Mouse (Mus musculus) hindbrain, embryonic 15.5 days (tissue): ENCODE measurements around the gene Zan. TPM values are rescaled to one million over a fixed set of nuclear protein-coding genes. Genes with fewer than 3 reads are reported as not detected.

ENCODE experiments used
- ATAC-seq: fragments of 200-750 bp; cut with Nextera tagmentation; 2 replicates; pipeline ENCODE4 v1.8.0; 2017; ENCODE audit warnings: low read depth, moderate number of reproducible peaks, moderate TSS enrichment; ENCODE audit not compliant: low FRiP score
- H3K27ac ChIP-seq: fragments of 300-500 bp; sonication (generic); replicated peaks from 2 replicates; pipeline ENCODE4 v1.5.1; 2015; ENCODE audit warnings: mild to moderate bottlenecking, inconsistent platforms
- H3K27me3 ChIP-seq: fragments of 300-500 bp; sonication (generic); 2 replicates; pipeline ENCODE4 v1.6.1; 2015; ENCODE audit warnings: control low read depth, inconsistent platforms
- H3K36me3 ChIP-seq: fragments of 300-500 bp; sonication (generic); 2 replicates; pipeline ENCODE4 v1.6.1; 2015; ENCODE audit warnings: control low read depth, inconsistent platforms
- H3K4me1 ChIP-seq: fragments of 300-500 bp; sonication (generic); replicated peaks from 2 replicates; pipeline ENCODE4 v1.6.1; 2015; ENCODE audit warnings: control low read depth, inconsistent platforms
- H3K4me2 ChIP-seq: fragments of 300-500 bp; sonication (generic); 2 replicates; pipeline ENCODE4 v1.6.1; 2015; ENCODE audit warnings: moderate library complexity, mild to moderate bottlenecking, inconsistent platforms
- H3K4me3 ChIP-seq: fragments of 300-500 bp; sonication (generic); 2 replicates; pipeline ENCODE4 v1.5.1; 2015; ENCODE audit warnings: mild to moderate bottlenecking, inconsistent platforms
- H3K9ac ChIP-seq: fragments of 300-500 bp; sonication (generic); 2 replicates; pipeline ENCODE4 v1.6.1; 2015; ENCODE audit warnings: inconsistent platforms
- H3K9me3 ChIP-seq: fragments of 300-500 bp; sonication (generic); 2 replicates; pipeline ENCODE4 v1.6.1; 2016; ENCODE audit warnings: control low read depth, inconsistent platforms
- WGBS: fragments of 180-500 bp; shearing (Covaris S2); methylation state at CpG from one replicate; pipeline ENCODE4 v1.1.7; 2015; 5-methylcytosine and 5-hydroxymethylcytosine counted together
- polyA plus RNA-seq: library from polyadenylated mRNA; unstranded; fragments of >200 nt; fragmentation: Nextera tagmentation; extraction: Ambion mirVana; gene quantifications from 2 replicates; pipeline ENCODE4 v1.2.1, GENCODE M21; 2015

Gene Zan
- polyA plus RNA-seq, 1 experiment from 2014 or later = 0.18 TPM

DNA sequence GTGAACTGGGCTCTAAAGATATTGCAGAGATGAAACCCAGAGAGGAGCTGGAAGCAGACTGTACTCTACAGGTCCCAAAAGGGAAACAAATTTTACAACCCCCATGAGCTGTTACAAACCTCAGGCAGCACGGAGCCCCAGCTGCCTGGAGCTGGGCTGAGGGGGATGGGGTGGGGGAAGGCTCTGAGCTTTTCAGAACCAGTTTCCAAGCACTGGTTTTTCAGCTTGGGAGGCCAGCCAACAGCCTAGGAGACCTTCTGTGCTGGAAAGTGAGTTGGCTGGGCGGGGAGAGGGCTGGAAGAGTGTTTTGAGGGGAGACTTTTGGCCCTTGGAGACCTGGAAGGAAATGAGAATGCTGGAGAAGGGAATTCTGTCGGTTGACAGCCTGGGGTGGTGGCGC, 14.7 kb upstream of the Zan start:
- no peaks in the 10 kb centered on the region for H3K4me1 ChIP-seq
- no peaks in the 10 kb centered on the region for H3K36me3 ChIP-seq
- H3K27me3 ChIP-seq = no peaks in the 10 kb centered on the region
- H3K4me3 ChIP-seq = no peak overlapping the region
- no peak overlapping the region for H3K9ac ChIP-seq
- H3K27ac ChIP-seq = no peak overlapping the region
- no peaks in the 10 kb centered on the region for H3K9me3 ChIP-seq
- H3K4me2 ChIP-seq = no peak overlapping the region
- 58% methylated on average over 4 of the region's 4 CpGs for WGBS
- no peak for ATAC-seq

GRCm38 (mm10) chr5:137487616-137488015, 10.8 kb upstream of the Zan start:
- 92% methylated on average over 7 of the region's 7 CpGs for WGBS
- Histone ChIP-seq H3K4me1 (peaks cover 9% of the 10 kb centered on the region), H3K4me3 (no peak overlapping the region), H3K9me3 (no peaks in the 10 kb centered on the region), H3K36me3 (no peaks in the 10 kb centered on the region), H3K27ac (no peak overlapping the region), H3K27me3 (no peaks in the 10 kb centered on the region), H3K4me2 (no peak overlapping the region), H3K9ac (no peak overlapping the region)
- ATAC-seq = no peak

GRCm38 (mm10) chr5:137485851-137486155, 8.9 kb upstream of the Zan start:
- WGBS = 2% methylated on average over 17 of the region's 17 CpGs
- H3K9ac ChIP-seq = no peak overlapping the region
- H3K4me3 ChIP-seq = peak overlapping the region; percentile 18; the same call in 1 of the 2 replicates

DNA sequence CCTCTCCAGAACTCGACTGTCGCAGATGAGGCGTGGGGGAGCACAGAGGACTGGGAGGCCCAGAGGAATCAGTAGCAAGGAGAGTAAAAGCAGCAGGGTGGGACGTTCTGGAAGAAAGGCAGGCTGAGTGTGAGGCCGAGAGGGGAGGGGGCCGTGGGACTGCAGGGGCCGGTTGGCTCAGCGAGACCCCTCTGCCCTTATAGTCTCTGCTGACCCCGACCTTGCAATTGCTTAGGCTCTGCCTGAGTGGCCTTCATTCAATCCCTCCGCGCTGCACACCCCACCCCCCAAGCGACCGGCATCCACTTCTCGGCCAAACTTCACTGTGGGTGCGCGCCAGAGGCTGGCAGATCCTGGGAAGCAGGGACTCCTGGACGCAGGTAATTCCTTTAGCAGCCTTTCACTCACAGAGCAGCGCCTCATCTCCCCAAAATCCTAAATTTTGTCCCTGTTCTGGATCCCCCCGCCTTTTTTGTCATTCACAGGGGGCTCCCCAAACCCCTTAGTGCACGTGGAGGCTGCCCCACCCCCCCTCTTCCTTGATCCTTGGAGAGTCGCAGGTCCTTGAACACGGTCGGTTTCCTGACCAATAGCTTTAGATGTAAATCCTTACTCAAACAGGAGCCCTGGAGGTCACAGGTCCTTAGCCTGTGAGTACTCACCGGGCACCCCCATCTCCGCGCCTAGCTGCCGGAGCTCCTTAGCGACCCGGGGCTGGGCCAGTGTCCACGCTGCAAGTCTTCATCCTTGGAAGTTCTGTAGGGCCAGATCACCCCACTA, 8.4 kb upstream of the Zan start:
- peaks cover 9% of the 10 kb centered on the region for H3K4me1 ChIP-seq
- ATAC-seq = no peak
- no peaks in the 10 kb centered on the region for H3K27me3 ChIP-seq
- peak overlapping the region; percentile 50 for H3K4me2 ChIP-seq
- H3K27ac ChIP-seq = no peak overlapping the region
- WGBS = 3% methylated on average over 30 of the region's 30 CpGs
- H3K4me3 ChIP-seq = peak overlapping the region; percentile 18; the same call in 1 of the 2 replicates
- H3K9me3 ChIP-seq = no peaks in the 10 kb centered on the region
- no peaks in the 10 kb centered on the region for H3K36me3 ChIP-seq
- no peak overlapping the region for H3K9ac ChIP-seq

More at GRCm38 (mm10) chr5:137485851-137486155, 8.9 kb upstream of the Zan start:
- H3K27ac ChIP-seq = no peak overlapping the region
- no peaks in the 10 kb centered on the region for H3K36me3 ChIP-seq
- H3K27me3 ChIP-seq = no peaks in the 10 kb centered on the region
- H3K4me2 ChIP-seq = peak overlapping the region; percentile 50
- no peaks in the 10 kb centered on the region for H3K9me3 ChIP-seq
- ATAC-seq = no peak
- H3K4me1 ChIP-seq = peaks cover 9% of the 10 kb centered on the region

- Histone ChIP-seq H3K9ac (no peak overlapping the region), H3K27ac (no peak overlapping the region), H3K4me3 (no peak overlapping the region), H3K27me3 (no peaks in the 10 kb centered on the region), H3K4me1 (peaks cover 9% of the 10 kb centered on the region), H3K9me3 (no peaks in the 10 kb centered on the region), H3K4me2 (no peak overlapping the region; the same call in 1 of the 2 replicates), H3K36me3 (no peaks in the 10 kb centered on the region)
- ATAC-seq = no peak
- WGBS = 9% methylated on average over 8 of the region's 8 CpGs
Observed at GRCm38 (mm10) chr5:137481897-137482296, 5.0 kb upstream of the Zan start.

- H3K27ac ChIP-seq = no peak overlapping the region
Observed at GRCm38 (mm10) chr5:137481138-137481537, 4.3 kb upstream of the Zan start.

GRCm38 (mm10) chr5:137474351-137474750, 2.5 kb downstream of the Zan start:
- H3K4me3 ChIP-seq = no peak overlapping the region
- H3K4me2 ChIP-seq = no peak overlapping the region
- no peak for ATAC-seq
- no peaks in the 10 kb centered on the region for H3K36me3 ChIP-seq
- WGBS = 22% methylated on average over 2 of the region's 2 CpGs
- no peaks in the 10 kb centered on the region for H3K9me3 ChIP-seq
- H3K27ac ChIP-seq = no peak overlapping the region
- H3K9ac ChIP-seq = no peak overlapping the region
- no peaks in the 10 kb centered on the region for H3K27me3 ChIP-seq
- no peaks in the 10 kb centered on the region for H3K4me1 ChIP-seq

More at GRCm38 (mm10) chr5:137481138-137481537, 4.3 kb upstream of the Zan start:
- Histone ChIP-seq H3K9ac (no peak overlapping the region), H3K36me3 (no peaks in the 10 kb centered on the region), H3K4me2 (no peak overlapping the region), H3K27me3 (no peaks in the 10 kb centered on the region), H3K9me3 (no peaks in the 10 kb centered on the region), H3K4me1 (peaks cover 9% of the 10 kb centered on the region), H3K4me3 (no peak overlapping the region)
- no peak for ATAC-seq

DNA sequence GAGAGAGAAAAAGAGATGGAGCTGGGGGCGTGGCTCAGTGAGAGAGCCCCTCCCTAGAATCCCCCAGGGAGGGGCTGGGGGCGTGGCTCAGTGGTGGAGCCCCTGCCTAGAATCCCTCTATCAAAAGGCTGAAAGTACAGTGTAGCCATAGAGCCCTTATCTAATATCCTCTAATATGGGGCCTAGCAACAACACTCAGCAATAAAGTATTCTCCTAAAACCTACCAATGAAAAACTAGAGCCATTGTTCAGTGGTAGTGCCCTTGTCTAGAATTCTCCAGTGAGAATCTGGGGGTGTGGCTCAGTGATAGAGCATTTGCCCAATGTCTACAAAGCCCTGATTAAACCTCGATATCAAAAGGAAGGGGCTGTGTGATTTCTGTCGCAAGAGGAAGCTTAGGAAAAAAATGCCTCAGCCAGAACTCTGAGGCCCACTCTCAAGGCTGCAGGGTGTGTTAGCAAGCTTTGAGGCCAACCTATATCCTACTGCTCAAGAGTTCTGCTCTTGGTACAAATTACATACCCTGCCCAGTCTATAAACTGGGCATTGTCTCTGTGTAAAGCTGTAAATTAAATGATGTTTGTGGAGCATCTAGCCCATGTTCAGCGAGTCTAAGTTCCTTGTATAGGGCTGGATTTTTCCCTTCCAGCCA, 4.5 kb downstream of the Zan start:
- Histone ChIP-seq H3K9me3 (no peaks in the 10 kb centered on the region), H3K27ac (no peak overlapping the region), H3K27me3 (no peaks in the 10 kb centered on the region), H3K36me3 (no peaks in the 10 kb centered on the region), H3K9ac (no peak overlapping the region), H3K4me3 (no peak overlapping the region), H3K4me1 (no peaks in the 10 kb centered on the region), H3K4me2 (no peak overlapping the region)
- WGBS = 72% methylated on average over 5 of the region's 5 CpGs
- no peak for ATAC-seq

- 95% methylated on average over 6 of the region's 6 CpGs for WGBS
- no peak overlapping the region for H3K4me3 ChIP-seq
- H3K27me3 ChIP-seq = no peaks in the 10 kb centered on the region
- no peaks in the 10 kb centered on the region for H3K36me3 ChIP-seq
- no peak overlapping the region for H3K4me2 ChIP-seq
- no peak for ATAC-seq
- H3K27ac ChIP-seq = no peak overlapping the region
- H3K4me1 ChIP-seq = no peaks in the 10 kb centered on the region
- no peaks in the 10 kb centered on the region for H3K9me3 ChIP-seq
- no peak overlapping the region for H3K9ac ChIP-seq
Observed at GRCm38 (mm10) chr5:137466946-137467345, 9.9 kb downstream of the Zan start.

DNA sequence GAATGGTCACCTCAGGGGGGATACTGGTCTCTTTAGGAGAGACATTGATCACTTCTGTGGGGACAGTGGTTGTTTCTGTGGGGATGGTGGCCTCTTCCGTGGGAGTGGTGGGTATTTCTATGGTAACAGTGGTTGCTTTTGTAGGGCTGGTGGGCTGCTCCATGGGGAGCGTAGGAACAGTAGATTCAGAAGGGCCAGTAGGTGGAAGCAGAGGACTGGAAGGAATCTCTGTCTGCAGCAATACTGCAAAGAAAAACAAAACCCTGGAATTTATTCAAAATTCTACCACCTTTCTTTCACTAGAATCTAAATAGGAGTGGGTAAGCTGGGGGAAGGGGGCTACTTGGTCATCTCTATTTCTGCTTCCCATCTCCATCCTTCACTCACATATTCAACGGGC, 11.8 kb downstream of the Zan start:
- no peak for ATAC-seq
- no peaks in the 10 kb centered on the region for H3K4me1 ChIP-seq

GRCm38 (mm10) chr5:137455866-137456591, 20.8 kb downstream of the Zan start:
- Histone ChIP-seq H3K27me3 (no peaks in the 10 kb centered on the region), H3K4me1 (no peaks in the 10 kb centered on the region), H3K4me3 (no peak overlapping the region), H3K36me3 (no peaks in the 10 kb centered on the region), H3K9ac (no peak overlapping the region), H3K9me3 (no peaks in the 10 kb centered on the region), H3K4me2 (no peak overlapping the region), H3K27ac (no peak overlapping the region)
- WGBS = 60% methylated on average over 7 of the region's 7 CpGs
- ATAC-seq = no peak

More for the DNA sequence above, 11.8 kb downstream of the Zan start:
- Histone ChIP-seq H3K36me3 (no peaks in the 10 kb centered on the region), H3K4me2 (no peak overlapping the region), H3K27ac (no peak overlapping the region), H3K4me3 (no peak overlapping the region), H3K9me3 (no peaks in the 10 kb centered on the region), H3K9ac (no peak overlapping the region), H3K27me3 (no peaks in the 10 kb centered on the region)
- WGBS = 48% methylated on average over 3 of the region's 3 CpGs

DNA sequence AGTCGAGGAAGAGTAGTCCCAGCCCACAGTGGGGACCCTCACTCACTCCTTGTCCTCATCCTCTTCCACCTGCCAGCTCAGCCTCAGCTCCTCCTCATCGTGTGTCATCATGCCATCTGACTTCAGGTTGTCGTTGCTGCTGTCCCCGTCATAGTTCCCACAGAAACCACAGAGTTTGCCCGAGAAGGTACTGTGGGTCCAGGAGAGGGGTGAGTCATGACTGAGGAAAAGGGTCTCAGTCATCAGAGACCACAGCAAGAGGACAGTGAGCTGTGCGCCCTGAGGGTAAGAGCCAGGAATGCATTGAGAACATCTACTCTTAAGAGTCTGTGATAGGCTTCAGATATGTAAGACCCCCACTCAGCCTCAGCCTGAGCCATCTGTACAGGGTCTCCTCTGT, 21.7 kb downstream of the Zan start:
- Histone ChIP-seq H3K27me3 (no peaks in the 10 kb centered on the region), H3K36me3 (no peaks in the 10 kb centered on the region), H3K4me1 (no peaks in the 10 kb centered on the region), H3K4me3 (no peak overlapping the region), H3K9me3 (no peaks in the 10 kb centered on the region), H3K27ac (no peak overlapping the region), H3K4me2 (no peak overlapping the region), H3K9ac (no peak overlapping the region)
- ATAC-seq = no peak
- 84% methylated on average over 6 of the region's 6 CpGs for WGBS
